Mouse (Mus musculus) heart, postnatal 0 days (tissue): ENCODE results near the gene Zpbp.

Experiments
- CTCF ChIP-seq: IDR thresholded peaks from 2 replicates; pipeline ENCODE4 v1.5.1; 2016; ENCODE audit warnings: antibody characterized with exemption, control low read depth, low read depth
- EP300 ChIP-seq: IDR thresholded peaks from 2 replicates; pipeline ENCODE4 v1.6.1; 2016; ENCODE audit warnings: antibody characterized with exemption, low read depth

DNA sequence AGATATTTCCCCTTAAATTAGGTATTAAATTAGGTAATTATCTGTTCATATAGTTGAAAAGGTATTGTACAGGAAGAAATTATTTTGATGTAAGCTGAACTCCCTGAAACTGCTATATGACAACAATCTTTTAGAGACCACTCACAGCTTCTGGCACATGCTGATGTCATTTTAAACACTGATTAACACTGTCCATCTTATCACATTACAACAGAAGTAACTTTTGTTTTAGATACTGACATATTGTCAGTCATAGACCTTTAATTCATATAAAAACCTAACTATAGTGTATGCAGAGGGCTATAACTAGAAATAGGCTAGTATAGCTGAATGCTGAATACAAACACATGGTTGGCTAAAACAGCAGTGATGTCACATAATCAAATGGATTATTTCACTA, 182.1 kb downstream of the Zpbp start:
- TF ChIP-seq CTCF (no peak), EP300 (no peak)
